8 mouse cellular contexts compared by ENCODE assay signal in the genomic region with DNA sequence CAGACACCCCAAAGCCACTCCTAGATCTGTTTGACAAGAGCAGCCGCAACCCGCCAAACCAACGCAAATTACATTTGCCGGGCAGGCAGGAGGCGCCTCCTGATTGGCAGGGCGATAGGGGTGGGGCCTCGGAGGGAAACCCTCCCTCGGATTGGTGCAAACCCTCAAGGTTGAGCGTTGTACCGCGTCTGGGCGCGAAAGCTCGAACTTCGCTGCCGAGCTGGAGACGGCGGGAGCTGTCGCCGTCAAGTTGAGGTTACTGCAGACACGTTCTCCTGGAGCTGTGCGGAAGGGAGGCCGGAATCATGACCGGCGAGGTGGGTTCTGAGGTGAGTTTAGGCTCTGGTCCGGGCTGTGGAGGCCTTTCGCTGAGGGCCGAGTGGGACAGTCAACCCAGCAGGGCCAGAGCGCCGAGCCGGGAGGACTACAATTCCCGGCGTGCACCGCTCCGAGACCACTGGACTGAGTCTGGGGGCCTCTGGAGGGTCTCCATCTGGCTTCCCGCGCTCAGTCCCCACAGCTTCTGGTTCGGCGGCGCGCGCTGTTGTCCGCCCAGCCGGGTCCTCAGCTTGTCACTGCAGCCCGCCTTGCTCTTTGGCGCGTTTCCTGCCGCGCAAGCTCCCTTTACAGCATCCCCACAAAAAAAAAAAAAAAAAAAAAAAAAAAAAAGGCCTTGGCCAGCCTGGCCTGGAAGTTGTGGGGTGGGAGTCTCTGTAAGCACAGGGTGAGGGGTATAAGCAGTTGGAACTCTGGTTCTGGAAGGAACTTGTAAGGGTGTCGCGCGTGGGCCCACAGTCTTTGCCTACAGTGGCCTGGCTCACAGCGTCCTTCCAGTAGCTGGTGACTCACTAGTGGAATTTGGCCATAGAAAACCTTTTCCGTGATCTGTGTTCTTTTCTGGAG. TPM values are rescaled to one million over a fixed set of nuclear protein-coding genes. Genes with fewer than 3 reads are reported as not detected.
DNase-seq lines count a peak whose midpoint lies in the region; ATAC-seq and TF ChIP-seq lines count a peak whose summit lies in the region.

A gene (plus strand): TSS at position 127 of the 903 bp plus-strand sequence.

- H3K9me3 ChIP-seq in erythroblast, embryonic 14.5 days (ENCODE audit: control insufficient read depth, low read length) = no peaks in the 10 kb centered on the region
- no peaks in the 10 kb centered on the region for H3K9me3 ChIP-seq in heart, embryonic 12.5 days (replicated peaks)
- no peaks in the 10 kb centered on the region for H3K9me3 ChIP-seq in kidney, embryonic 16.5 days (ENCODE audit: low read length)
- H3K9me3 ChIP-seq in liver, embryonic 14.5 days (ENCODE audit: control insufficient read depth, low read length) = no peaks in the 10 kb centered on the region
- H3K9me3 ChIP-seq in stomach, embryonic 16.5 days (replicated peaks; ENCODE audit: control insufficient read depth, low read length) = no peaks in the 10 kb centered on the region

- peaks cover 41% of the 10 kb centered on the region for H3K4me1 ChIP-seq in erythroblast, embryonic 14.5 days (ENCODE audit: control insufficient read depth)
- peaks cover 10% of the 10 kb centered on the region for H3K4me1 ChIP-seq in heart, embryonic 12.5 days (replicated peaks)
- 0 out of 2 replicates have a peak, but pooled peaks cover 8% of the 10 kb centered on the region for H3K4me1 ChIP-seq in kidney, embryonic 16.5 days (ENCODE audit: insufficient read depth, low read length)
- H3K4me1 ChIP-seq in liver, embryonic 14.5 days (replicated peaks; ENCODE audit: control insufficient read depth in 2 of 2, insufficient read depth in 2 of 2, low read length in 1 of 2) = peaks cover 6 to 13% of the 10 kb centered on the region in 2 experiments
- 0 out of 2 replicates have a peak, but pooled peaks cover 4% of the 10 kb centered on the region for H3K4me1 ChIP-seq in stomach, embryonic 16.5 days (ENCODE audit: control insufficient read depth, insufficient read depth, low read length)

- H3K36me3 ChIP-seq in erythroblast, embryonic 14.5 days (ENCODE audit: control insufficient read depth) = peaks cover 40% of the 10 kb centered on the region
- peaks cover 13% of the 10 kb centered on the region for H3K36me3 ChIP-seq in heart, embryonic 12.5 days
- H3K36me3 ChIP-seq in kidney, embryonic 16.5 days (ENCODE audit: insufficient read depth, low read length) = peaks cover 9% of the 10 kb centered on the region
- peaks cover 25% of the 10 kb centered on the region for H3K36me3 ChIP-seq in liver, embryonic 14.5 days (replicated peaks; ENCODE audit: control insufficient read depth, insufficient read depth, low read depth)
- H3K36me3 ChIP-seq in stomach, embryonic 16.5 days (ENCODE audit: control insufficient read depth, insufficient read depth, low read length) = no peaks in the 10 kb centered on the region

- peak within 1 kb of the TSS; percentile 87 for H3K4me2 ChIP-seq in heart, embryonic 12.5 days
- peak within 1 kb of the TSS; percentile 73 for H3K4me2 ChIP-seq in kidney, embryonic 16.5 days (replicated peaks; ENCODE audit: low read depth, low read length)
- peak within 1 kb of the TSS; percentile 79 for H3K4me2 ChIP-seq in liver, embryonic 14.5 days (ENCODE audit: low read depth)
- peak within 1 kb of the TSS; percentile 74 for H3K4me2 ChIP-seq in stomach, embryonic 16.5 days (ENCODE audit: low read depth, low read length)

- TF ChIP-seq CTCF in liver, embryonic 14.5 days (IDR thresholded peaks at IDR 0.05; ENCODE audit: low read depth) = no peak

- peak; percentile 95 for ATAC-seq in heart, embryonic 12.5 days (ENCODE audit: insufficient number of reproducible peaks, low FRiP score)
- peak; percentile 98 for ATAC-seq in kidney, embryonic 16.5 days (ENCODE audit: low FRiP score, low TSS enrichment)
- peak; percentile 98 for ATAC-seq in liver, embryonic 14.5 days (ENCODE audit: insufficient read depth)
- ATAC-seq in stomach, embryonic 16.5 days (ENCODE audit: insufficient read depth, low FRiP score) = peak; percentile 94

- peak within 1 kb of the TSS; percentile 79 for H3K4me3 ChIP-seq in erythroblast, embryonic 14.5 days (replicated peaks)
- H3K4me3 ChIP-seq in heart, embryonic 12.5 days = peak within 1 kb of the TSS; percentile 98
- peak within 1 kb of the TSS; percentile 79 for H3K4me3 ChIP-seq in kidney, embryonic 16.5 days (ENCODE audit: low read length)
- H3K4me3 ChIP-seq in liver, embryonic 14.5 days (ENCODE audit: insufficient read depth in 1 of 2, low read depth in 2 of 2, low read length in 2 of 2) = peak within 1 kb of the TSS; percentile 68 to 99
- peak within 1 kb of the TSS; percentile 72 for H3K4me3 ChIP-seq in stomach, embryonic 16.5 days (replicated peaks; ENCODE audit: low read length)

- H3K27ac ChIP-seq in heart, embryonic 12.5 days (ENCODE audit: poor library complexity, severe bottlenecking) = peak within 1 kb of the TSS; percentile 73
- H3K27ac ChIP-seq in kidney, embryonic 16.5 days (ENCODE audit: low read length) = peak within 1 kb of the TSS; percentile 32
- H3K27ac ChIP-seq in liver, embryonic 14.5 days = peak within 1 kb of the TSS; percentile 63
- peak within 1 kb of the TSS; percentile 23; the same call in 1 of the 2 replicates for H3K27ac ChIP-seq in stomach, embryonic 16.5 days (ENCODE audit: low read length)

- WGBS in heart, embryonic 12.5 days = under 1% methylated on average over 54 of the region's 54 CpGs
- under 1% methylated on average over 54 of the region's 54 CpGs for WGBS in kidney, embryonic 16.5 days
- WGBS in liver, embryonic 14.5 days (ENCODE audit: insufficient replicate concordance) = under 1% methylated on average over 54 of the region's 54 CpGs
- WGBS in stomach, embryonic 16.5 days = under 1% methylated on average over 54 of the region's 54 CpGs

- peak; percentile 73 to 79 for DNase-seq in CD8-positive naive resting alpha-beta T cell, adult 2 months (ENCODE audit: low read depth in 2 of 2, low spot score in 2 of 2)
- peak; percentile 63 for DNase-seq in brain, embryonic 18.5 days (ENCODE audit: low read depth, low spot score)
- DNase-seq in liver, embryonic 14.5 days (ENCODE audit: low read depth in 3 of 3, low spot score in 3 of 3) = peak; percentile 93 to 94 (median 93)
- peak; percentile 95 for DNase-seq in neural tube, embryonic 10.5 days (ENCODE audit: extremely low spot score, low spot score)

- no peak for TF ChIP-seq EP300 in liver, embryonic 14.5 days (IDR thresholded peaks at IDR 0.05; ENCODE audit: low read depth)

- peaks cover 1% of the 10 kb centered on the region; the same call in 1 of the 2 replicates for H3K27me3 ChIP-seq in erythroblast, embryonic 14.5 days (ENCODE audit: control insufficient read depth)
- H3K27me3 ChIP-seq in heart, embryonic 12.5 days (replicated peaks) = no peaks in the 10 kb centered on the region
- H3K27me3 ChIP-seq in kidney, embryonic 16.5 days (ENCODE audit: insufficient read depth, low read length) = no peaks in the 10 kb centered on the region
- no peaks in the 10 kb centered on the region for H3K27me3 ChIP-seq in liver, embryonic 14.5 days (ENCODE audit: control insufficient read depth, insufficient read depth, low read length)
- no peaks in the 10 kb centered on the region for H3K27me3 ChIP-seq in stomach, embryonic 16.5 days (ENCODE audit: control insufficient read depth, insufficient read depth, low read length)

- H3K9ac ChIP-seq in heart, embryonic 12.5 days = peak within 1 kb of the TSS; percentile 86
- H3K9ac ChIP-seq in kidney, embryonic 16.5 days (replicated peaks; ENCODE audit: low read length) = peak within 1 kb of the TSS; percentile 77
- peak within 1 kb of the TSS; percentile 96 for H3K9ac ChIP-seq in liver, embryonic 14.5 days (replicated peaks)
- peak within 1 kb of the TSS; percentile 77 for H3K9ac ChIP-seq in stomach, embryonic 16.5 days (ENCODE audit: low read length)

RNA-seq across cellular contexts. Expression of the gene that starts here (rescaled TPM):
- 0.95 and 0.96 TPM in 2 replicates for polyA plus RNA-seq in erythroblast, embryonic 14.5 days (2012)
- polyA plus RNA-seq in heart, embryonic 12.5 days (2016; fragmentation: Nextera tagmentation; extraction: Ambion mirVana) = 24.2 and 26.0 TPM in 2 replicates
- polyA plus RNA-seq in kidney, embryonic 16.5 days (2015; fragmentation: Nextera tagmentation; extraction: Ambion mirVana) = 33.8 and 37.2 TPM in 2 replicates
- 10.2 and 25.4 TPM in 2 replicates for polyA plus RNA-seq in liver, embryonic 14.5 days (2012; rRNA removed)
- 38.5 and 47.7 TPM in 2 replicates for polyA plus RNA-seq in liver, embryonic 14.5 days (2014; fragmentation: Nextera tagmentation; extraction: Ambion mirVana)
- polyA plus RNA-seq in stomach, embryonic 16.5 days (2015; fragmentation: Nextera tagmentation; extraction: Ambion mirVana) = 23.1 and 23.6 TPM in 2 replicates

Comparison
In these comparisons a context has a peak if more than half of its experiments do, and no peak if none do; other contexts are left out.
1. Peak in every context shown above with its lines: DNase-seq, ATAC-seq, H3K4me3 ChIP-seq and H3K27ac ChIP-seq.
2. H3K27ac ChIP-seq: peak in every context shown above with its lines; median percentile 73 in heart, embryonic 12.5 days; 63 in liver, embryonic 14.5 days; 32 in kidney, embryonic 16.5 days; 23 in stomach, embryonic 16.5 days.